Mouse (Mus musculus) thymus, postnatal 14 days (tissue): ENCODE data around the gene Soga1.
A peak's percentile ranks its signal among the peaks of the same experiment; 100 is the strongest.

ENCODE experiments used
- DNase-seq: peaks from one replicate; pipeline ENCODE4 v3.0.0; 2021

The Soga1 gene

DNA sequence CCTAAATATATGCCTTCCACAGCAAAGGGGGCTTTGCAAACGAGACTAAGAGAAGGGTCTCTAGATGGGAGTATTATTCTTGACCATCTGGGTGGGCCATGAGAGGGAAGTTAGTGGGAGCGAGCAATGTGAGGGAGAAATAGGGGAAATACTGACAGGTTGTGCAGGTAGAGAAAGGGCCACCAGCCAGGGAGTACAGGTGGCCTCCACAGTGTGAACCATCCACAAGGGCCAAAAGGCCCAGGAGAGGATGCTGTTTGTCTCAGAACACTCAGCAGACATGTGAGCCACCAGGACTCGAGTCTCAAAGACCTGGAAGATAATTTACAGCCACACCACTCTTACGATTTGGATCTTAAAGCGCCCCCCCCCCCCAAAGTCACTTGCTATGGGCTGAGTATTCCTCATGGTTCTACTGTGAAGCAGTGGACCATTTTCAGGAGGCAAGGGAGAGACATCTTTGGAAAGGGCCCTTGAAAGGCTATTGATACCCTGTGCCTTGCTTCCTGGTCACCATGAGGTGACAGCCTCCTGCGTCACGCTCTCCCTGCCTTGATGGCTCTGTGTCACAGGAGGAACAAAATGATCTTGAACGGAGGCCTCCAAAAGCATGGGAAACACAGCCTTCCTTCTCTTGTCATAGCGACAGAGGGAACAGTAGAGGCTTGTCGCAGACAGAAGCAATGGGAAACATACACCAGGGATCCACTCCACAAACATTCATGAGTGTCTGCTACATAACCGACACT lies 18.3 kb downstream of the Soga1 start:
- DNase-seq = no peak

DNA sequence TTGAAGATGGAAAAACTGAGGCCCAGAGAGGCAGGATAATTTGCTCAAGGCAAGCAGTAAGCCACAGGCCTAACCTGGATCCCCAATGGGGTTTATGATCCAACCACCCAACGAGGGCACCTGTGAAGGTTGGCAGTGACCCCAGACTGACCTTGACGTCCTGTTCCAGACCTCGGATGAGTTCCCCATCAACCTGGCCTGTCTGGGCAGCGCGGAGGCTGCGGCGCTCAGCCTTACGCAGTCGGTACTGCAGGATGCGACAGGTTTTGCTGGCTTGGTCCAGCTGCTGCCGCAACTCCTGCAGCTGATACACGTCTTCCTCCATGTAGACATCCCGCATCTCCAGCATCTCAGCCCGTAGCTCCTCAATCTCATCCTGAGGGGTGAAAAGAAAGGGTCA lies 19.0 kb downstream of the Soga1 start:
- DNase-seq = no peak

- no peak for DNase-seq
Observed at GRCm38 (mm10) chr2:157059166-157059565, 19.9 kb downstream of the Soga1 start.

GRCm38 (mm10) chr2:157058342-157058998 lies 20.6 kb downstream of the Soga1 start:
- peak; percentile 84 for DNase-seq

DNA sequence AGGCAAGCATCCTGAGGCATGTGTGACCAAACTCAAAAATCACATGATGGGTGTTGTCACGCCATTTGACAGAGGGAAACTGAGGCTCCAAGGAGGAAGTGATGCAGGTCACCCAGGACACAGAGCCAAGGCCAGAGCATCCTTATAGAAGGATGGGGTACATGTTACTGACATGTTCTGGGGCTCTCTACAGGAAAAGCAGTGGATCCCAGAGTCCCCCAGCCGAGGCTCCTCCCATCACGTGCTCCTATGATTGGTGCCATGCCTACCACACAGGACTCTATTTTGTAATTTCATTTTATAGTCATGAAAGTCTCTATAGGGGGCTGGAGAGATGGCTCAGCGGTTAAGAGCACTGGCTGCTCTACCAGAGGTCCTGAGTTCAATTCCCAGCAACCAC lies 21.3 kb downstream of the Soga1 start:
- DNase-seq = no peak

DNA sequence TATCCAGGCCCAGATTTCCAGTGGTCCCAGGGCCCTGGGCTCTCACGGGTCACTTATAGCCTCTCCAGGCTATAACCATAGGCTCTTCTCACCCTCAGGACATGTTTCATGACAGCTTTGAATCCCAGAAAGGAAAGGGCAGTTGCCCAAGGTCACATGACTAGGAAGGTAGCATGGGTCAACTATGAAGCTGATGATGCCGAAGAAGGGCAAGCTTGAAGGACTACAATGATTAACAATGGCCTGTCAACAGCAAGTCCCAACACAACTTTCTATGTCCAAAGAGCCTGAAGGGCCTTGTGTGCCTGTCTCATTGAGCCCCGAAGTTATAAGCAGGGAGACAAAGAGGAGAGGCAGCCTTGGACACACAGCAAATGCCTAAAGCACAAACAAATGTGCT lies 21.9 kb downstream of the Soga1 start:
- no peak for DNase-seq

DNA sequence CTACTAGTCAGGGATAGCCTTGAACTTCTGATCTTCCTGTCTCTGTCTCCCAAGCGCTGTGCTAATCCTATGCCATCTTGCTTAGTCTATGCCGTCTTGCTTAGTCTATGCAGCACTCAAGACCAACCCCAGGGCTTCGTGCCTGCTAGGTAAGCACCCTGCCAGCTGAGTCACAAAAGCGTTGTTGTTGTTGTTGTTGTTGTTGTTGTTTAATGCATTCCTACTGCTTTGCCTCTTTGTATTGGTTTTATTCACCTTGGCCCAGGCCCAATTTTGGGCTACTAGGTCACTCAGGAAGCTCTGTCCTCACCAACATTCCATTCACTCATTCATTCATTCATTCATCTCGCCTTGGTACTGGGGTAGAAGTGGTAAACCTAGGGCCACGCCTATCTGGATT lies 23.3 kb downstream of the Soga1 start:
- DNase-seq = no peak

DNA sequence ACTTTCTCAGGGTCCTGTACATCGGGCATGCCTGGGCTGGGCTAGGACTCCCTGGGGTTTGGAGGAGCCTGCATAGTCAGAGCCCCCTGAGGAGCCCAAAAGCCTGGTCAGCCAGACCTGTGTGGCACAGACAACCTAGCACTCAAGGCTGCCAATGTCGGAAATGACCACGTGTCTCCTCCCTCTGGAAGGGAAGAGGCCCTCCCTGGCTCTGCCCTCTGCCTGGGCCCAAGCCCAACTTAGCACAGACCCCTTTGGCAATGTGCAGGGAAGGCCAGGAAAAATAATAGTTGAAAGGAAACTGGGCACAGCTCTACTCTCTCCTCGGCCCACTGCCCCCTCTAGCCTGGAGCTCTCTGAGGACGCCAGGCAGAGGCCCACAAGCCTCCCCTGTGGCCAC lies 24.2 kb downstream of the Soga1 start:
- no peak for DNase-seq

GRCm38 (mm10) chr2:157054297-157054696 lies 24.8 kb downstream of the Soga1 start:
- no peak for DNase-seq

GRCm38 (mm10) chr2:157053787-157054186 lies 25.3 kb downstream of the Soga1 start:
- DNase-seq = no peak

GRCm38 (mm10) chr2:157053124-157053523 lies 25.9 kb downstream of the Soga1 start:
- DNase-seq = no peak

DNA sequence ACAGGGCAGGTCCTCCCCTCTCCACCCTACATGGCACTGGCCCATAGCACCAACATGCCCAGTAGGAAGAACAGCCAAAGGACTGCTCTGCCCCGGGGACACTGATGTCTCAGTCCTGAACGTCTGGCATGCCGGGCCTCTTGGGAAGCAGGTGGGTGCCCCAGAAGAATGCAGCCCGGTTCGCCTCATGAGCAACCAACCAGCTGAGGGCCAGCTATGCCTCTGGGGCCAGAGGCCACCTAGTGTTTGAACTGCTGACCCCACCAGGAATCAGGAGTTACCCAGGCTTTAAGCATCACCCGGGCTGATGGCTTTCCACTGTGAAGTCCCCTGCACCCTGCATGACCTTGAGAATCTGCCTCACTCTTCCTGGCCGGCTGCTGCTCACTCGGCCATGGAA lies 26.6 kb downstream of the Soga1 start:
- DNase-seq = no peak

DNA sequence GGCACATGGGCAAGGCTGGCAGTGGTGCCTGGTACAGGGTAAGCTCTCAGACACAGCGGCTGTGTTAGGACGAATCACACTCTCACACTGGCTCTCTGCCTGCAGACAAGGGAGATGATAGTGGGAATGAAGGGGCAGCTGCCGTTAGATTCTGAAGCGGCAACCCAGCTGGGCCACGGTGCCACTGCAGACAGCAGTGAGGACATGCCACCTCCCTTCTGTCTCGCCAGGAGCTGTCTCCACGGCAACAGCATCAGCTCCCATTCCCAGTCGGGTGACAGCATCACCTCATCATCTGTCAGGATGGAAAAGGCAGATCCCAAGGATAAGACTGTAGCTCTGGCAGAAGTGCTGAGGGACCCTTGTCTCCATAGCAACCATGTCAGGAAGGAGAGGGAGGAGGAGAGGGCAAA lies 29.2 kb downstream of the Soga1 start:
- DNase-seq = no peak

- DNase-seq = no peak
Observed at GRCm38 (mm10) chr2:157048395-157049181, 30.5 kb downstream of the Soga1 start.

DNA sequence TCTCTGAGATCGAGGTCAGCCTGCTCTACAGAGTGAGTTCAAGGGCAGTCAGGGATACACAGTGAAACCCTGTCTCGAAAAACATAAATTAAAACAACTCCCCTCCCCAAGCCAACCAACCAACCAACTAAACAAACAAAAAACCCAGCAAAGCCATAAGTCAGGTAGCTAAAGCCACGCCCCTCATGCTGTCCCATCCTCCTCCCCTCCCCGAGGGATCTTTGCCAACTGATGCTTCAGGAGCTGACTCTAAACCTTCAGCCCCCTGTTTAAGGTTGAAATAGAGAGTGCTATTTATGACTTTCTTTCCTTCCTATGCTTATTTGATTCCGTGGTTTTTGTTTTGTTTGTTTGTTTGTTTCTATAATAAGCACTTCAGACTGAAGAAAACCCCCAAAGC lies 32.1 kb downstream of the Soga1 start:
- no peak for DNase-seq

DNA sequence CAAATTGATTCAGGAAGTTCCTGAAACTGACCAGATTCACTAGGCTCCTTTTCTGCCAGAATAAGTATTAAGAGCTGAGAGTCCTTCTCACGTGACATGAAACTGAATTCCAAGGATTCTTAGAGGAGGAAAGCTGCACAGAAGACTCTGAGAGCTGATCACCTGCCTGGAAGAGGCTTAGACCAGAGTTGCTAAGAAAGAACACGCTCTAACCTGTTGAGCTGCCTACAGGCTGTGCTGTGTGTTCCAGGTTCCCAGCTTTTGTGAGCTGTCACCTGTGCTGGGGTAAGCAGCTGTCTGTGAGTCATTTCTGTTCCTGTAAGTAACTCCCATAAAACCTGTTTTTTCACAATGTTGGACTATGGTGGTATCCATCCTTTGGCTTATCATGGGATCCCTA lies 33.1 kb downstream of the Soga1 start:
- no peak for DNase-seq

- no peak for DNase-seq
Observed at GRCm38 (mm10) chr2:157043987-157044386, 35.1 kb downstream of the Soga1 start.

DNA sequence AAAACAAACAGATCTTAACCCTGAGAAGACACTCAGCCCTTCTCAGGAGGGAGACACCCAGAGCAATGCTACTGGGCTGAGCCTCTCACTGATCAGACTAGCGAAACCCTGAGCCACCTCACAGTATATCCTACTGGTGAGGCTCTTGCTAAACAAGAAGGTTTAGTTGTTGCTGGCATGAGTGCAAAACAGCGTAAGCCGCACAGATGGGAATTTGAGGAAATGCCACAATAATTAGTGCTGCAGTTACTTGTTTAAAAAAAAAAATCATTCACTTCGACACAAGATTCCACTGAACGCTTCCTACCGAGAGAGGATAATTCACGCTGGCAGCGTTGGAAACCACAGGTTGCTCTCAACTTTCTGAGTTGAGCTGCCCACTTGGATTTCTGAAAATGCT lies 35.5 kb downstream of the Soga1 start:
- DNase-seq = no peak

DNA sequence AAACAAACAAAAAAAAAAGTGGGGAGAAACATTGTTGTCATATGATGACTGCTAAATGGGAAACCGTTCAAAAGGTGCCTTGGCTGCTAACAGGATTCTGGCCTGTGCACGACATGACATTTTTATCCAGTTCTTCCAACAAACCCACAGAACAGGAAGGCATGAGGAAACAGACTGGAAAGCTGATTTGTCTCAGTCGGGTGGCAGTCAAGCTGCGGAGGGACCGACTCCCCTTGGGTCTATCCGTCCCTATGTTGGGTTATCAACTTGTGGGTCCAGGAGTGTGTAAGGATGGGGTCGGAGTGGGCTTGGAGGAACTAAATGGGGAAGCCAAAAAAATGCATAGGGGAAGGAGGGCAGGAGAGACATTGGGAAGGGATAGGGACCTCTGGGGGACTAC lies 37.6 kb downstream of the Soga1 start:
- no peak for DNase-seq

- DNase-seq = no peak
Observed at GRCm38 (mm10) chr2:157040649-157041046, 38.4 kb downstream of the Soga1 start.

DNA sequence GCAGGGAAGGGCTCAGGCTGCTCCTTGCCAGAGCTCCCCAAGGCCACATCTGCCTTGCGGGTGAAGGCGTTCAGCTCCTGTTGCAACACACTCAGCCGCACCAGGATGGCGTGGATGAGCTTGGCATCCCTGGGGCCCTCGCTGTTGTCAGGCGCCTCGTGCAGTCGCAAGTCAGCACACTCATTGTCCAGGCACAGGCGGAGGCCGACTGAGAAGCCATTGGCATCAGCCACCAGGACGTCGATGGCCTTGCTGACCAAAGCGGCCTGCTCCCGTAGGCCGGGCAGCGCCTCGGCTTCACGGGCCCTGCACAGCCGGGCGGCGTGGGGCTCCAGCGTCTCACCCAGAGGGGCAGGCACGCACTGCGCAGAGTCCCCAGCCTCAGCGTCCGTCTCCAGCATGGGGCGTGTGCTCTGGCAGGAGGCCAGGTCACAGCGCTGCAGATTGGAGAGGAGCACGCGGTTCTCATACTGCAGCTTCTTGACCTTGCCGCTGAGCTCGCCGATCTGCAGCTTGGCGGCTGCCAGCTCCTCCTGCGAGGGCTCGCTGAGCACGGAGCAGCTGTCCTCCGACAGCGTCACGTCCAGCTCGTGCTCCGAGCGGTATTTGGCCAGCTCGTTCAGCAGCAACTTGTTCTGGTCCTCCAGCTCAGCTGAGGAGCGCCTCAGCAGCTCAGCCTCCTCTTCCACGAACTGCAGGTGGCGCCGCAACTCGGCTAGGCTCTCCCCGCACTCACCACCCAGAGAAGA lies 39.0 kb downstream of the Soga1 start:
- DNase-seq = no peak

DNA sequence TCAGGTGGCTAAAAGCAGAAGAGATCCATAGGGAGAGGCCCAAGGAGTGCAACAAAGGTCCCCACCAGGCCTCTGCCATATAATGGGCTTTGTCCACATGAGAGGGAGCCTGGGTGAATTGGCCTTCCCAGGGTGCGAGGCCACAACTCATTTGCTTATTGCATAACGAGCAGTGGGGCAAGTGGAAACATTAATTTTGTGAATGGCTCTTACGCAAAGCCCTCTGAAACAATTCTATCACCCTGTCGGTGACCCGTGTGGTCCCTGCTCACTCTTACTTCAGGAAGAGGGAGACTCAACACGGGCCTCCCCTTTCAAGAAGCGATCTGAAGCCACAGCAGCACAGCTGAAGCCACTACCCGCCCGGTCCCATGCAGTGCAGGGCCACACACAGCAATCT lies 41.8 kb downstream of the Soga1 start:
- DNase-seq = no peak

- no peak for DNase-seq
Observed at GRCm38 (mm10) chr2:157036400-157036799, 42.7 kb downstream of the Soga1 start.
